Mouse (Mus musculus): ENCODE results near the gene Wars. TPM values are rescaled to one million over a fixed set of nuclear protein-coding genes. Genes with fewer than 3 reads are reported as not detected.
A peak's percentile ranks its signal among the peaks of the same experiment; 100 is the strongest.
"Not testable (repeated sequence)": the region's sequence is repeated elsewhere in the genome, so short reads cannot be mapped to it uniquely, and the experiment has no call there.

The Wars gene
- total RNA-seq, 2 experiments from 2014 or later, result 59.0 to 63.1 TPM

GRCm38 (mm10) chr12:108857109-108857508 lies 36.9 kb downstream of the Wars start:
- no peak for DNase-seq

GRCm38 (mm10) chr12:108856186-108856585 lies 37.8 kb downstream of the Wars start:
- DNase-seq, result no peak

GRCm38 (mm10) chr12:108855081-108855480 lies 38.9 kb downstream of the Wars start:
- DNase-seq, result no peak

GRCm38 (mm10) chr12:108852822-108853221 lies 41.2 kb downstream of the Wars start:
- no peak for DNase-seq

- no peak for DNase-seq
Observed at GRCm38 (mm10) chr12:108850886-108851285, 43.1 kb downstream of the Wars start.

GRCm38 (mm10) chr12:108850129-108850528 lies 43.8 kb downstream of the Wars start:
- DNase-seq, result peak in 1 of 2 experiments; percentile 39

- DNase-seq, result no peak
Observed at GRCm38 (mm10) chr12:108849488-108850022, 44.4 kb downstream of the Wars start.

- DNase-seq, result not testable (repeated sequence)
Observed at GRCm38 (mm10) chr12:108848033-108848432, 45.9 kb downstream of the Wars start.

GRCm38 (mm10) chr12:108842663-108843062 lies 51.3 kb downstream of the Wars start:
- peak in 1 of 2 experiments; percentile 60 for DNase-seq

- DNase-seq, result no peak
Observed at GRCm38 (mm10) chr12:108841181-108841580, 52.8 kb downstream of the Wars start.

- DNase-seq, result no peak
Observed at GRCm38 (mm10) chr12:108836722-108837121, 57.3 kb downstream of the Wars start.

GRCm38 (mm10) chr12:108835840-108836409 lies 58.0 kb downstream of the Wars start, which contains the start of the genes Slc25a29 and Slc25a47:
Slc25a29 (minus strand) TSS chr12:108835883.
Slc25a47 (plus strand) TSS chr12:108836046.
- DNase-seq, result peak; percentile 97 to 98

GRCm38 (mm10) chr12:108835208-108835839 lies 58.6 kb downstream of the Wars start:
- DNase-seq, result no peak

GRCm38 (mm10) chr12:108834786-108835185 lies 59.2 kb downstream of the Wars start:
- no peak for DNase-seq

GRCm38 (mm10) chr12:108834337-108834736 lies 59.6 kb downstream of the Wars start:
- no peak for DNase-seq

GRCm38 (mm10) chr12:108833408-108833807 lies 60.6 kb downstream of the Wars start:
- no peak for DNase-seq

GRCm38 (mm10) chr12:108832851-108833250 lies 61.1 kb downstream of the Wars start:
- DNase-seq, result peak; percentile 84 to 87

- peak; percentile 97 to 98 for DNase-seq
Observed at GRCm38 (mm10) chr12:108831966-108832643, 61.9 kb downstream of the Wars start.

GRCm38 (mm10) chr12:108830358-108830757 lies 63.6 kb downstream of the Wars start:
- no peak for DNase-seq

GRCm38 (mm10) chr12:108829636-108830035 lies 64.3 kb downstream of the Wars start:
- peak; percentile 50 to 68 for DNase-seq

- no peak for DNase-seq
Observed at GRCm38 (mm10) chr12:108827641-108828040, 66.3 kb downstream of the Wars start.

- no peak for DNase-seq
Observed at GRCm38 (mm10) chr12:108826958-108827535, 66.9 kb downstream of the Wars start.
